Mouse (Mus musculus) lung, postnatal 0 days (tissue): ENCODE measurements at regions not wholly inside any gene's neighbourhood (a gene's known extent, or its start where the extent isn't known, plus 50 kb on each side); places are given as distances from the start of the nearest gene placed in this dataset.

Source experiments
- ATAC-seq: fragments of 200-750 bp; cut with Nextera tagmentation; 2 replicates; pipeline ENCODE4 v1.8.0; 2017; ENCODE audit warnings: moderate library complexity
- DNase-seq: peaks from one replicate; pipeline ENCODE4 v3.0.0-alpha.2; 2016; ENCODE audit warnings: low spot score
- H3K27ac ChIP-seq: fragments of 300-500 bp; sonication (generic); 2 replicates; pipeline ENCODE4 v1.5.1; 2014; ENCODE audit warnings: antibody characterized with exemption, mild to moderate bottlenecking, low read length, mixed read lengths
- H3K27me3 ChIP-seq: fragments of 300-500 bp; sonication (generic); replicated peaks from 2 replicates; pipeline ENCODE4 v1.6.1; 2014; ENCODE audit warnings: low read length, mixed read lengths; ENCODE audit not compliant: insufficient read depth
- H3K36me3 ChIP-seq: fragments of 300-500 bp; sonication (generic); 2 replicates; pipeline ENCODE4 v1.6.1; 2014; ENCODE audit warnings: low read length, mixed read lengths; ENCODE audit not compliant: insufficient read depth
- H3K4me1 ChIP-seq: fragments of 300-500 bp; sonication (generic); 2 replicates; pipeline ENCODE4 v1.6.1; 2014; ENCODE audit warnings: antibody characterized with exemption, low read depth, low read length, mixed read lengths; ENCODE audit not compliant: insufficient read depth
- H3K4me2 ChIP-seq: fragments of 300-500 bp; sonication (generic); replicated peaks from 2 replicates; pipeline ENCODE4 v1.6.1; 2014; ENCODE audit warnings: low read depth, mild to moderate bottlenecking, low read length, moderate library complexity, mixed read lengths
- H3K4me3 ChIP-seq: fragments of 300-500 bp; sonication (generic); 2 replicates; pipeline ENCODE4 v1.5.1; 2014; ENCODE audit warnings: low read depth, low read length
- H3K9ac ChIP-seq: fragments of 300-500 bp; sonication (generic); replicated peaks from 2 replicates; pipeline ENCODE4 v1.6.1; 2014; ENCODE audit warnings: low read depth, mild to moderate bottlenecking
- H3K9me3 ChIP-seq: fragments of 300-500 bp; sonication (generic); 2 replicates; pipeline ENCODE4 v1.6.1; 2016; ENCODE audit warnings: low read length, mixed read lengths
- CTCF ChIP-seq: IDR thresholded peaks from 2 replicates; pipeline ENCODE4 v1.5.1; 2016; ENCODE audit warnings: antibody characterized with exemption, mild to moderate bottlenecking
- EP300 ChIP-seq: IDR thresholded peaks from 2 replicates; pipeline ENCODE4 v1.6.1; 2016; ENCODE audit warnings: antibody characterized with exemption, mild to moderate bottlenecking, control low read depth
- WGBS: fragments of 180-500 bp; shearing (Covaris S2); extraction: QIAGEN DNeasy Blood & Tissue Kit; methylation state at CpG from one replicate; pipeline ENCODE4 v1.1.7; 2014; 5-methylcytosine and 5-hydroxymethylcytosine counted together

- Histone ChIP-seq H3K4me1 (no peaks in the 10 kb centered on the region), H3K9ac (no peak overlapping the region), H3K36me3 (no peaks in the 10 kb centered on the region), H3K27ac (no peak overlapping the region), H3K4me3 (no peak overlapping the region), H3K4me2 (no peak overlapping the region), H3K9me3 (no peaks in the 10 kb centered on the region), H3K27me3 (no peaks in the 10 kb centered on the region)
- DNase-seq = no peak
- no peak for ATAC-seq
- 89% methylated on average over 5 of the region's 5 CpGs for WGBS
- TF ChIP-seq EP300 = no peak
- no peak for TF ChIP-seq CTCF
These were observed 122.1 kb downstream of the Evx1 start for GRCm38 (mm10) chr6:52435358-52435757.

- peak; percentile 47 for DNase-seq
- TF ChIP-seq CTCF (no peak), EP300 (no peak)
- 29% methylated on average over 8 of the region's 8 CpGs for WGBS
- Histone ChIP-seq H3K4me3 (no peak overlapping the region), H3K9ac (no peak overlapping the region), H3K36me3 (no peaks in the 10 kb centered on the region), H3K27me3 (no peaks in the 10 kb centered on the region), H3K27ac (no peak overlapping the region), H3K4me1 (no peaks in the 10 kb centered on the region; the same call in 1 of the 2 replicates), H3K4me2 (no peak overlapping the region), H3K9me3 (no peaks in the 10 kb centered on the region)
- ATAC-seq = no peak
These were observed 125.1 kb downstream of the Evx1 start for GRCm38 (mm10) chr6:52438366-52438765.

- Histone ChIP-seq H3K4me2 (no peak overlapping the region), H3K27me3 (no peaks in the 10 kb centered on the region), H3K4me1 (no peaks in the 10 kb centered on the region; the same call in 1 of the 2 replicates), H3K9ac (no peak overlapping the region), H3K36me3 (no peaks in the 10 kb centered on the region), H3K27ac (no peak overlapping the region), H3K4me3 (no peak overlapping the region), H3K9me3 (no peaks in the 10 kb centered on the region)
- DNase-seq (no peak), ATAC-seq (no peak)
- WGBS = 61% methylated on average over 7 of the region's 7 CpGs
- no peak for TF ChIP-seq CTCF
- no peak for TF ChIP-seq EP300
These were observed 125.9 kb downstream of the Evx1 start for GRCm38 (mm10) chr6:52439204-52439603.

GRCm38 (mm10) chr6:52440160-52440559, 126.9 kb downstream of the Evx1 start:
- ATAC-seq = no peak

GRCm38 (mm10) chr6:52443112-52443984, 130.1 kb downstream of the Evx1 start:
- no peak overlapping the region for H3K4me2 ChIP-seq
- no peak overlapping the region for H3K9ac ChIP-seq
- no peak overlapping the region for H3K27ac ChIP-seq
- H3K36me3 ChIP-seq = no peaks in the 10 kb centered on the region
- ATAC-seq (no peak), DNase-seq (no peak)
- no peaks in the 10 kb centered on the region; the same call in 1 of the 2 replicates for H3K4me1 ChIP-seq
- H3K9me3 ChIP-seq = no peaks in the 10 kb centered on the region
- TF ChIP-seq CTCF (no peak), EP300 (no peak)
- 48% methylated on average over 24 of the region's 24 CpGs for WGBS
- H3K4me3 ChIP-seq = no peak overlapping the region
- no peaks in the 10 kb centered on the region for H3K27me3 ChIP-seq

More at GRCm38 (mm10) chr6:52440160-52440559, 126.9 kb downstream of the Evx1 start:
- H3K4me3 ChIP-seq = no peak overlapping the region
- no peak for DNase-seq
- H3K4me2 ChIP-seq = no peak overlapping the region
- no peak overlapping the region for H3K27ac ChIP-seq
- no peaks in the 10 kb centered on the region for H3K27me3 ChIP-seq
- no peaks in the 10 kb centered on the region for H3K9me3 ChIP-seq
- WGBS = 62% methylated on average over 3 of the region's 3 CpGs
- TF ChIP-seq CTCF (no peak), EP300 (no peak)
- H3K4me1 ChIP-seq = no peaks in the 10 kb centered on the region; the same call in 1 of the 2 replicates
- H3K9ac ChIP-seq = no peak overlapping the region
- H3K36me3 ChIP-seq = no peaks in the 10 kb centered on the region

GRCm38 (mm10) chr6:52458828-52459227, 145.5 kb downstream of the Evx1 start:
- WGBS = 57% methylated on average over 11 of the region's 11 CpGs
- no peaks in the 10 kb centered on the region for H3K4me1 ChIP-seq
- H3K27ac ChIP-seq = no peak overlapping the region
- no peak overlapping the region for H3K9ac ChIP-seq
- H3K9me3 ChIP-seq = no peaks in the 10 kb centered on the region
- peak; percentile 41 for DNase-seq
- H3K36me3 ChIP-seq = no peaks in the 10 kb centered on the region
- H3K4me3 ChIP-seq = no peak overlapping the region
- H3K27me3 ChIP-seq = no peaks in the 10 kb centered on the region
- TF ChIP-seq CTCF (no peak), EP300 (no peak)
- no peak overlapping the region for H3K4me2 ChIP-seq
- no peak for ATAC-seq
